Mouse (Mus musculus) mature B cell (primary cell): ENCODE data around the gene Lrfn2.

Experiments
- in situ Hi-C: fragments of 300-500 bp; cut with MboI; formaldehyde crosslinking; loops from 2 replicates; pipeline ENCODE4 v1.14.3; 2019

The Lrfn2 gene

GRCm38 (mm10) chr17:48931621-48932405 lies at the start of gene Lrfn2:
Gene Lrfn2, plus strand, starts transcription at chr17:48932379.
- in situ Hi-C loops, result no loop called here

- in situ Hi-C loops, result no loop called here
Measured at GRCm38 (mm10) chr17:48887472-48888385, 44.5 kb upstream of the Lrfn2 start.

- in situ Hi-C loops, result no loop called here
Measured at GRCm38 (mm10) chr17:48905286-48906040, 26.7 kb upstream of the Lrfn2 start.

- in situ Hi-C loops, result no loop called here
Measured at GRCm38 (mm10) chr17:48913437-48913836, 18.7 kb upstream of the Lrfn2 start.

GRCm38 (mm10) chr17:48917411-48917810 lies 14.8 kb upstream of the Lrfn2 start:
- in situ Hi-C loops, result no loop called here

GRCm38 (mm10) chr17:48918458-48918857 lies 13.7 kb upstream of the Lrfn2 start:
- in situ Hi-C loops, result no loop called here

- in situ Hi-C loops, result no loop called here
Measured at GRCm38 (mm10) chr17:48922905-48923304, 9.3 kb upstream of the Lrfn2 start.

- in situ Hi-C loops, result no loop called here
Measured at GRCm38 (mm10) chr17:48925426-48925825, 6.8 kb upstream of the Lrfn2 start.

- in situ Hi-C loops, result no loop called here
Measured at GRCm38 (mm10) chr17:48930994-48931393, 1.2 kb upstream of the Lrfn2 start.

- in situ Hi-C loops, result no loop called here
Measured at GRCm38 (mm10) chr17:48932406-48932906, 277 bp downstream of the Lrfn2 start.

- in situ Hi-C loops, result no loop called here
Measured at GRCm38 (mm10) chr17:48932916-48933315, 737 bp downstream of the Lrfn2 start.

GRCm38 (mm10) chr17:48935201-48935600 lies 3.0 kb downstream of the Lrfn2 start:
- in situ Hi-C loops, result no loop called here

- in situ Hi-C loops, result no loop called here
Measured at GRCm38 (mm10) chr17:48936445-48937141, 4.4 kb downstream of the Lrfn2 start.

- in situ Hi-C loops, result no loop called here
Measured at GRCm38 (mm10) chr17:48938711-48939220, 6.6 kb downstream of the Lrfn2 start.

GRCm38 (mm10) chr17:48946315-48946714 lies 14.1 kb downstream of the Lrfn2 start:
- in situ Hi-C loops, result no loop called here

GRCm38 (mm10) chr17:48946765-48947164 lies 14.6 kb downstream of the Lrfn2 start:
- in situ Hi-C loops, result no loop called here

- in situ Hi-C loops, result no loop called here
Measured at GRCm38 (mm10) chr17:48951250-48951649, 19.1 kb downstream of the Lrfn2 start.

GRCm38 (mm10) chr17:48956033-48956631 lies 24.0 kb downstream of the Lrfn2 start:
- in situ Hi-C loops, result no loop called here

GRCm38 (mm10) chr17:48960161-48960698 lies 28.1 kb downstream of the Lrfn2 start:
- in situ Hi-C loops, result no loop called here

GRCm38 (mm10) chr17:48962646-48963045 lies 30.5 kb downstream of the Lrfn2 start:
- in situ Hi-C loops, result no loop called here
